Mouse (Mus musculus): ENCODE results near the gene Gm49322.

The Gm49322 gene

DNA sequence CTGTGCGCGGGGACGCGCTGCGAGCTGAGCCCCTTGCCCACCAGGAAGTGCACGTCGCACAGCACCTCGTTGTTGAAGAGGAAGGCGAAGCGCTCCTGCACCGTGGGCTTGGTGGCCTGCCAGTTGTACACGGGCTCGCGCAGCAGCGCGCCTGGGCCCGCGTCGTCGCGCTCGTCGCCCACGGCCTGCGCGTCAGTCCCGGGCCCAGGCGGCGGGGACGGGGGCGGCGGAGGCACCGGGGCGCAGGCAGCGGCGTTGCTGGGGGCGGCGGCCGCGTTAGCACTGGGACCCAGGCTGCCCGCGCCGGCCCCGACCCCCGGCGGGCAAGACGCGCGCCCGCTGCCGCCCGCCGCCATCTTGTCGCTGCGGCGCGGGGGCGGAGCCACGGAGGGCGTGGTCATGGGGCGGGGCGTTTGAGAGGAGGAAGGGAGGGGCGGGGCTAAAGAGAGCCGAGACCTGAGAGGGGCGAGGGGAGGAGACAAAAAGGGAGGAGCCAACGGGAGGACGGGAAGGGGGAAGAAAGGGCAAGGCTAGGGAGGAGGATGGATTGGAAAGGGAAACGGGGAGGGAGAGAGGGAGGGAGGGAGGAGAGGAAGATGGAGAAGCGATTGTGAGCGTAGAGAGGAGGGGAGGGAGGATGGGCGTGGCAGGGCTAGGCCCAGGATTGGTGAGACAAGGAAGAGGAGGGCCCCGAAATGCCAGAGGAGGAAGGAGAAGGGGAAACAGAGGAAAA lies 50.5 kb downstream of the Gm49322 start:
- DNase-seq (ENCODE audit: low spot score), result peak; percentile 94

GRCm38 (mm10) chr10:80656863-80657623 lies 51.2 kb downstream of the Gm49322 start, which contains the start of gene Btbd2:
Btbd2 (minus strand) TSS chr10:80657071.
- no peak for DNase-seq (ENCODE audit: low spot score)

- no peak for DNase-seq (ENCODE audit: low spot score)
Observed at GRCm38 (mm10) chr10:80658194-80658840, 52.5 kb downstream of the Gm49322 start.

GRCm38 (mm10) chr10:80658841-80659202 lies 53.0 kb downstream of the Gm49322 start:
- DNase-seq (ENCODE audit: low spot score), result peak; percentile 54

DNA sequence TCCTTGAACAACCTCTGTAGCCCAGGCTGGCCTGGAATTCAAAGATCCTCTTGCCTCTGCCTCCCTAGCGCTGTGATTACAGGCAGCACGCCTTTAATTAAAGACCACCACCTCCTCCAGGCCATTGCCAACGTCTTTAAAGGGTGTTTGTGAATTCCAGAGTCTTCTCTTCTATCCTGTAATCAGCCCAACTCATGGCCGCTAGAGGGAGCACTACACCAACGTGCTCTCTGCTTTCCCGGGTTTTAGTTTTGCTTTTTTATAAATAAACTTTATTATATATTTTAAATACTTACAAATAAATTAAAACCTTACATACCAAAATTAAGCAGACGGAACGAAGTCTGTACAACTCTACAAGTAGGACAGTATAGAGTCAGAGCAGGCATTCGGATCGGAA lies 53.4 kb downstream of the Gm49322 start:
- peak; percentile 72 for DNase-seq (ENCODE audit: low spot score)

DNA sequence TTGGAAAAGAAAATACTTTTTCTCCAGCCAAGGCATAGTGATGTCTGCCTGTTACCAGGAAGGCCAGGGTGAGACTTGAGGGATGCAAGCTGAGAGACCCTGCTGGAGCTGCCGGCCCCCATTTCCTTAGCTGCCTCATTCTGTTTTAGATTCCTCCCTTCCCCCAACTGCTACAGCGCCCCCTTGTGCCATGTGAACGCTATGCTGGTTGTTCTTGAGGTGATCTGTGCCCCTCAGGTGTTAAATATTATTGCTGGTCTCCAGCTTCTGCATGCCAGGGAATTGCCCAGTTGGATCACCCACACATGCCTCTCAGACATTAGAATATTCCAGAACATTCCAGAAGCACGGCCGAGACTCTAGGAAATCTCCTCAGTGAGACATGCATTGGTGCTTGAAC lies 55.3 kb downstream of the Gm49322 start:
- peak; percentile 65 for DNase-seq (ENCODE audit: low spot score)

GRCm38 (mm10) chr10:80663485-80664196 lies 57.8 kb downstream of the Gm49322 start:
- no peak for DNase-seq (ENCODE audit: low spot score)

- DNase-seq (ENCODE audit: low spot score), result peak; percentile 55
Observed at GRCm38 (mm10) chr10:80664197-80665015, 58.6 kb downstream of the Gm49322 start.

DNA sequence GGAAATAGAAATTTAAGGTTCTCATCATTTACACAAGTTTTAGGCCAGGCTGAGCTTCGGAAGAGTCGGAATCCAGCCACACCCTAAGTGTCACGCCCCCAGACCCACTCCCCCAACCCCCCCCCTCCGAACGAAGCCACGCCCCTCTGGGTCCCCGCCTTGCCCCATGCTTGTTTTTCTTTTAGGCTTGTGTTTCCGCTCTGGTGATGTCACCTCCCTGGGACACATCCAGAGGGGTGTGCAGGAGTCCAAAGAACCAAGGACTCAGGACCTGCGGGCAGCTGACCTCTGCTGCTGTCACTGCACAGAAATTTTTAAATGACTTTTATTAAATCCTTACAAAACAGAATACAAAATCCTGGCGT lies 59.2 kb downstream of the Gm49322 start:
- no peak for DNase-seq (ENCODE audit: low spot score)
